Mouse (Mus musculus): ENCODE measurements around the gene Sez6l.

DNA sequence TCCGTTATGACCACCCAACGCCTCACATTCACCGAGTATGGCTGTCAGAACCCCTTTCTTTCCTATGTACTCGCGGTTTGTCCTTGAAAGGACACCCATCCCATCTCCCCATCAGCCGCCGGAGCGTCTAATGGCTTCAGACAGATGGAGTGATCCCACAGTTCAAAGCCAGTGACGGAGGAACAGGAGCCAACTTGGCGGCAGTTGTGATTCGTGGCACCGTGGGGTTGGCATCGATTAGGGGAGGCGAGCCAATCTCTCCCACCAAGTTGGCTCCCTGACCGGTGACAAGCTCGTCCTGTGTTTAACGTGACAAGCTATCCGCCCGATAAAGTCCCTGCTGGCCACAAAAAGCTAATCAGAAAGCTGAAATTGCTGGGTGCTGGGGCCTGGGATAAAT is 50.0 kb downstream of the Sez6l start:
- TF ChIP-seq CTCF (conservative IDR thresholded peaks at IDR 0.05; ENCODE audit: low read length) (no peak), POU5F1 (IDR thresholded peaks at IDR 0.05; ENCODE audit: borderline replicate concordance, low read length) (no peak), NANOG (IDR thresholded peaks at IDR 0.05; ENCODE audit: borderline replicate concordance, low read length) (no peak)
